Mouse (Mus musculus) gastrocnemius, postnatal 25 days (tissue): ENCODE measurements around the gene Trim6. TPM values are rescaled to one million over a fixed set of nuclear protein-coding genes. Genes with fewer than 3 reads are reported as not detected.

Source experiments
- total RNA-seq, 2 experiments: library from RNA; stranded (reverse); gene quantifications; 1 replicate in 1 of 2; 2 replicates in 1 of 2; pipeline ENCODE4 v1.2.3; 2021

Trim6 gene
- total RNA-seq, 2 experiments from 2014 or later = 0.11 TPM; not detected in 1

Other genes starting within 250 kb of the Trim6 start
- gene Olfr635, start 247.6 kb upstream of the Trim6 start, total RNA-seq = not detected
- not detected for gene Olfr638, start 220.0 kb upstream of the Trim6 start, total RNA-seq
- not detected for gene Olfr639, start 201.5 kb upstream of the Trim6 start, total RNA-seq
- gene Olfr640, start 193.2 kb upstream of the Trim6 start, total RNA-seq = not detected
- not detected for gene Olfr641, start 183.3 kb upstream of the Trim6 start, total RNA-seq
- not detected for gene Olfr642, start 166.1 kb upstream of the Trim6 start, total RNA-seq
- gene 4930516K23Rik, start 157.3 kb upstream of the Trim6 start, total RNA-seq = not detected
- not detected for gene Olfr644, start 146.9 kb upstream of the Trim6 start, total RNA-seq
- gene Olfr645, start 133.3 kb upstream of the Trim6 start, total RNA-seq = not detected
- gene Olfr646, start 113.9 kb upstream of the Trim6 start, total RNA-seq = not detected
- not detected for gene Ubqln5, start 89.0 kb upstream of the Trim6 start, total RNA-seq
- not detected for gene Olfr643, start 81.4 kb upstream of the Trim6 start, total RNA-seq
- not detected for gene Ubqln3, start 75.5 kb upstream of the Trim6 start, total RNA-seq
- gene Ubqlnl, start 68.2 kb upstream of the Trim6 start, total RNA-seq = not detected
- gene Olfm5, start 54.0 kb upstream of the Trim6 start, total RNA-seq = not detected
- gene Olfr648, start 35.4 kb upstream of the Trim6 start, total RNA-seq = not detected
- gene Olfr649, start 22.8 kb upstream of the Trim6 start, total RNA-seq = not detected
- gene Trim34a, start 25.7 kb downstream of the Trim6 start, total RNA-seq = 1 to 10 TPM; 1.0 to 1.6 TPM
- gene Trim5, start 69.3 kb downstream of the Trim6 start, total RNA-seq = 1 to 10 TPM in 1 of 2 experiments, under 1 TPM in 1; 0.99 to 1.1 TPM
- gene Trim12a, start 96.7 kb downstream of the Trim6 start, total RNA-seq = 1 to 10 TPM; 2.1 to 3.8 TPM
- under 1 TPM in 1 of 2 experiments, not detected in 1; 0.16 TPM for gene Trim34b, start 110.7 kb downstream of the Trim6 start, total RNA-seq
- 1 to 10 TPM; 2.5 TPM for gene Trim12c, start 134.6 kb downstream of the Trim6 start, total RNA-seq
- not detected for gene Trim30b, start 151.1 kb downstream of the Trim6 start, total RNA-seq
- gene Trim30c, start 182.0 kb downstream of the Trim6 start, total RNA-seq = not detected
- 1 to 10 TPM; 1.2 to 1.4 TPM for gene Trim30a, start 246.4 kb downstream of the Trim6 start, total RNA-seq